Mouse (Mus musculus) stomach, adult 2 months (tissue): Measurements from ENCODE around the gene Serpinf1. TPM values are rescaled to one million over a fixed set of nuclear protein-coding genes. Genes with fewer than 3 reads are reported as not detected.

Experiments used
- polyA plus RNA-seq: library from polyadenylated mRNA; depleted of rRNA; stranded (reverse); fragments of >200 nt; gene quantifications from 2 replicates; pipeline ENCODE4 v1.2.3, GENCODE M21; 2012; rRNA removed

Gene Serpinf1
- polyA plus RNA-seq: 32.6 and 42.4 TPM in 2 replicates

GRCm38 (mm10) chr11:75422013-75422792, at the start of gene Serpinf1:
Gene Serpinf1, minus strand, starts transcription at chr11:75422701.

GRCm38 (mm10) chr11:75460844-75461742, 38.6 kb upstream of the Serpinf1 start, which contains the start of gene Tlcd2:
Gene Tlcd2, plus strand, starts transcription at chr11:75461715.

GRCm38 (mm10) chr11:75453991-75454930, 31.8 kb upstream of the Serpinf1 start, which contains the start of gene Wdr81:
Gene Wdr81, minus strand, starts transcription at chr11:75454717.

GRCm38 (mm10) chr11:75439363-75439762, 16.9 kb upstream of the Serpinf1 start, which contains the start of gene Serpinf2:
Gene Serpinf2, minus strand, starts transcription at chr11:75439591.

Other genes with a start within 250 kb of the Serpinf1 start
- 4.6 and 5.3 TPM in 2 replicates for gene Ovca2, start 243.9 kb downstream of the Serpinf1 start, polyA plus RNA-seq
- gene Dph1, start 231.5 kb downstream of the Serpinf1 start, polyA plus RNA-seq: 18.8 TPM in 2 replicates
- 2.8 and 3.7 TPM in 2 replicates for gene Rtn4rl1, start 228.9 kb downstream of the Serpinf1 start, polyA plus RNA-seq
- 5.4 and 6.1 TPM in 2 replicates for gene Rpa1, start 74.4 kb downstream of the Serpinf1 start, polyA plus RNA-seq
- 1.0 and 1.3 TPM in 2 replicates for gene Smyd4, start 74.3 kb downstream of the Serpinf1 start, polyA plus RNA-seq
- gene Serpinf2, start 16.9 kb upstream of the Serpinf1 start, polyA plus RNA-seq: 2.5 and 4.4 TPM in 2 replicates
- 7.4 TPM in 2 replicates for gene Wdr81, start 32.0 kb upstream of the Serpinf1 start, polyA plus RNA-seq
- gene Tlcd2, start 39.0 kb upstream of the Serpinf1 start, polyA plus RNA-seq: 8.6 and 11.8 TPM in 2 replicates
- 13.4 and 21.5 TPM in 2 replicates for gene Prpf8, start 64.1 kb upstream of the Serpinf1 start, polyA plus RNA-seq
- 2.4 and 3.9 TPM in 2 replicates for gene Rilp, start 87.4 kb upstream of the Serpinf1 start, polyA plus RNA-seq
- gene Scarf1, start 90.8 kb upstream of the Serpinf1 start, polyA plus RNA-seq: 4.1 TPM in 2 replicates
- gene Slc43a2, start 109.0 kb upstream of the Serpinf1 start, polyA plus RNA-seq: 15.1 and 15.2 TPM in 2 replicates
- gene Pitpna, start 165.4 kb upstream of the Serpinf1 start, polyA plus RNA-seq: 38.5 and 62.5 TPM in 2 replicates
- 12.9 and 17.5 TPM in 2 replicates for gene Inpp5k, start 208.3 kb upstream of the Serpinf1 start, polyA plus RNA-seq
- gene Myo1c, start 227.8 kb upstream of the Serpinf1 start, polyA plus RNA-seq: 32.4 and 32.7 TPM in 2 replicates